Mouse (Mus musculus) hindbrain, embryonic 10.5 days (tissue): ENCODE measurements around the gene Il3ra. TPM values are rescaled to one million over a fixed set of nuclear protein-coding genes. Genes with fewer than 3 reads are reported as not detected.

Experiments used
- polyA plus RNA-seq: library from polyadenylated mRNA; unstranded; fragments of >200 nt; fragmentation: Nextera tagmentation; extraction: Ambion mirVana; gene quantifications from 2 replicates; pipeline ENCODE4 v1.2.1, GENCODE M21; 2016

The Il3ra gene
- polyA plus RNA-seq, 1 experiment from 2014 or later = 5.2 TPM

Other genes with a start within 250 kb of the Il3ra start
- gene Psmd6, start 225.3 kb upstream of the Il3ra start, polyA plus RNA-seq = 285 and 294 TPM in 2 replicates
- not detected in 2 replicates for gene Olfr720, start 159.4 kb upstream of the Il3ra start, polyA plus RNA-seq
- gene Olfr31, start 23.4 kb upstream of the Il3ra start, polyA plus RNA-seq = not detected in 2 replicates
- gene Olfr721-ps1, start 55.0 kb downstream of the Il3ra start, polyA plus RNA-seq = not detected in 2 replicates